Mouse (Mus musculus): ENCODE results near the gene Capn15. TPM values are rescaled to one million over a fixed set of nuclear protein-coding genes. Genes with fewer than 3 reads are reported as not detected.

The Capn15 gene
- total and polyA plus RNA-seq, 3 experiments = 3.2 to 41.6 (median 17.3) TPM

- Histone ChIP-seq H3K9me3 (replicated peaks) (no peaks in the 10 kb centered on the region), H3K4me3 (ENCODE audit: low read depth, low read length) (peak overlapping the region; percentile 56; the same call in 1 of the 2 replicates), H3K36me3 (replicated peaks) (peaks cover 27% of the 10 kb centered on the region), H3K27me3 (ENCODE audit: insufficient read depth, low read length) (no peaks in the 10 kb centered on the region), H3K4me1 (ENCODE audit: insufficient read depth, low read depth, low read length) (peaks cover 51% of the 10 kb centered on the region)
- ATAC-seq (ENCODE audit: extremely low read depth, insufficient number of reproducible peaks, low FRiP score, poor library complexity, severe bottlenecking) = peak; percentile 77
- peak; percentile 81 for DNase-seq (ENCODE audit: low spot score)
- peak; percentile 57 for TF ChIP-seq TAL1 (conservative IDR thresholded peaks at IDR 0.05; ENCODE audit: low read depth, low read length)
- TF ChIP-seq GATA1 (IDR thresholded peaks at IDR 0.05; ENCODE audit: borderline replicate concordance, low read length) = no peak
- no peak for TF ChIP-seq POLR2AphosphoS5 (IDR thresholded peaks at IDR 0.05; ENCODE audit: insufficient replicate concordance, low read depth, low read length)
Measured at GRCm38 (mm10) chr17:26005731-26006450, 20.3 kb upstream of the Capn15 start.

GRCm38 (mm10) chr17:26004711-26005110, 19.1 kb upstream of the Capn15 start:
- Histone ChIP-seq H3K9me3 (replicated peaks) (no peaks in the 10 kb centered on the region), H3K36me3 (replicated peaks) (peaks cover 23% of the 10 kb centered on the region), H3K4me1 (ENCODE audit: insufficient read depth, low read depth, low read length) (peaks cover 45% of the 10 kb centered on the region), H3K4me3 (ENCODE audit: low read depth, low read length) (no peak overlapping the region; the same call in 1 of the 2 replicates), H3K27me3 (ENCODE audit: insufficient read depth, low read length) (no peaks in the 10 kb centered on the region)
- TF ChIP-seq CTCF (IDR thresholded peaks at IDR 0.05; ENCODE audit: low read depth, low read length) (no peak), GATA2 (IDR thresholded peaks at IDR 0.05; ENCODE audit: borderline replicate concordance, low read depth, low read length) (no peak), TAL1 (conservative IDR thresholded peaks at IDR 0.05; ENCODE audit: low read depth, low read length) (no peak), GATA1 (IDR thresholded peaks at IDR 0.05; ENCODE audit: borderline replicate concordance, low read length) (no peak)
- no peak for DNase-seq (ENCODE audit: low spot score)
- no peak for ATAC-seq (ENCODE audit: extremely low read depth, insufficient number of reproducible peaks, low FRiP score, poor library complexity, severe bottlenecking)

- no peak for DNase-seq (ENCODE audit: low spot score)
- TF ChIP-seq GATA1 (IDR thresholded peaks at IDR 0.05; ENCODE audit: borderline replicate concordance, low read length) (no peak), CTCF (IDR thresholded peaks at IDR 0.05; ENCODE audit: low read depth, low read length) (no peak), TAL1 (conservative IDR thresholded peaks at IDR 0.05; ENCODE audit: low read depth, low read length) (no peak), POLR2AphosphoS5 (IDR thresholded peaks at IDR 0.05; ENCODE audit: insufficient replicate concordance, low read depth, low read length) (no peak), GATA2 (IDR thresholded peaks at IDR 0.05; ENCODE audit: borderline replicate concordance, low read depth, low read length) (no peak)
Measured at GRCm38 (mm10) chr17:26003864-26004263, 18.3 kb upstream of the Capn15 start.

GRCm38 (mm10) chr17:25998425-25998824, 12.8 kb upstream of the Capn15 start:
- no peaks in the 10 kb centered on the region; the same call in 1 of the 2 replicates for H3K27me3 ChIP-seq (ENCODE audit: insufficient read depth, low read length)
- no peak overlapping the region for H3K4me3 ChIP-seq (ENCODE audit: low read depth, low read length)
- ATAC-seq (ENCODE audit: extremely low read depth, insufficient number of reproducible peaks, low FRiP score, poor library complexity, severe bottlenecking) = no peak
- TF ChIP-seq CTCF (IDR thresholded peaks at IDR 0.05; ENCODE audit: low read depth, low read length) = no peak
- no peak for TF ChIP-seq POLR2AphosphoS5 (IDR thresholded peaks at IDR 0.05; ENCODE audit: insufficient replicate concordance, low read depth, low read length)
- TF ChIP-seq GATA1 (IDR thresholded peaks at IDR 0.05; ENCODE audit: borderline replicate concordance, low read length) = no peak
- no peak for TF ChIP-seq GATA2 (IDR thresholded peaks at IDR 0.05; ENCODE audit: borderline replicate concordance, low read depth, low read length)
- TF ChIP-seq TAL1 (conservative IDR thresholded peaks at IDR 0.05; ENCODE audit: low read depth, low read length) = no peak
- H3K9me3 ChIP-seq (replicated peaks) = no peaks in the 10 kb centered on the region
- no peak for DNase-seq (ENCODE audit: low spot score)
- H3K4me1 ChIP-seq (ENCODE audit: insufficient read depth, low read depth, low read length) = 0 out of 2 replicates have a peak, but pooled peaks cover 2% of the 10 kb centered on the region
- peaks cover 16% of the 10 kb centered on the region for H3K36me3 ChIP-seq (replicated peaks)

More at GRCm38 (mm10) chr17:26003864-26004263, 18.3 kb upstream of the Capn15 start:
- Histone ChIP-seq H3K9me3 (replicated peaks) (no peaks in the 10 kb centered on the region), H3K27me3 (ENCODE audit: insufficient read depth, low read length) (no peaks in the 10 kb centered on the region), H3K36me3 (replicated peaks) (peaks cover 21% of the 10 kb centered on the region), H3K4me1 (ENCODE audit: insufficient read depth, low read depth, low read length) (peaks cover 37% of the 10 kb centered on the region), H3K4me3 (ENCODE audit: low read depth, low read length) (no peak overlapping the region)
- no peak for ATAC-seq (ENCODE audit: extremely low read depth, insufficient number of reproducible peaks, low FRiP score, poor library complexity, severe bottlenecking)

GRCm38 (mm10) chr17:25993489-25993888, 7.9 kb upstream of the Capn15 start:
- Histone ChIP-seq H3K27me3 (ENCODE audit: insufficient read depth, low read length) (no peaks in the 10 kb centered on the region; the same call in 1 of the 2 replicates), H3K36me3 (replicated peaks) (peaks cover 48% of the 10 kb centered on the region), H3K4me3 (ENCODE audit: low read depth, low read length) (no peak overlapping the region), H3K9me3 (replicated peaks) (peaks cover 4% of the 10 kb centered on the region), H3K4me1 (ENCODE audit: insufficient read depth, low read depth, low read length) (peaks cover 19% of the 10 kb centered on the region)
- TF ChIP-seq POLR2AphosphoS5 (IDR thresholded peaks at IDR 0.05; ENCODE audit: insufficient replicate concordance, low read depth, low read length) = no peak
- no peak for TF ChIP-seq CTCF (IDR thresholded peaks at IDR 0.05; ENCODE audit: low read depth, low read length)
- TF ChIP-seq GATA1 (IDR thresholded peaks at IDR 0.05; ENCODE audit: borderline replicate concordance, low read length) = no peak
- TF ChIP-seq TAL1 (conservative IDR thresholded peaks at IDR 0.05; ENCODE audit: low read depth, low read length) = no peak
- no peak for TF ChIP-seq GATA2 (IDR thresholded peaks at IDR 0.05; ENCODE audit: borderline replicate concordance, low read depth, low read length)
- no peak for DNase-seq (ENCODE audit: low spot score)
- no peak for ATAC-seq (ENCODE audit: extremely low read depth, insufficient number of reproducible peaks, low FRiP score, poor library complexity, severe bottlenecking)

- ATAC-seq (ENCODE audit: extremely low read depth, insufficient number of reproducible peaks, low FRiP score, poor library complexity, severe bottlenecking) (no peak), DNase-seq (ENCODE audit: low spot score) (no peak)
- H3K4me3 ChIP-seq (ENCODE audit: low read depth, low read length) = no peak overlapping the region
- peaks cover 19% of the 10 kb centered on the region for H3K4me1 ChIP-seq (ENCODE audit: insufficient read depth, low read depth, low read length)
- TF ChIP-seq GATA2 (IDR thresholded peaks at IDR 0.05; ENCODE audit: borderline replicate concordance, low read depth, low read length) (no peak), POLR2AphosphoS5 (IDR thresholded peaks at IDR 0.05; ENCODE audit: insufficient replicate concordance, low read depth, low read length) (no peak), GATA1 (IDR thresholded peaks at IDR 0.05; ENCODE audit: borderline replicate concordance, low read length) (no peak), TAL1 (conservative IDR thresholded peaks at IDR 0.05; ENCODE audit: low read depth, low read length) (no peak), CTCF (IDR thresholded peaks at IDR 0.05; ENCODE audit: low read depth, low read length) (no peak)
- peaks cover 4% of the 10 kb centered on the region for H3K9me3 ChIP-seq (replicated peaks)
- no peaks in the 10 kb centered on the region for H3K27me3 ChIP-seq (ENCODE audit: insufficient read depth, low read length)
- peaks cover 41% of the 10 kb centered on the region for H3K36me3 ChIP-seq (replicated peaks)
Measured at GRCm38 (mm10) chr17:25992274-25992673, 6.7 kb upstream of the Capn15 start.

Data from G1E (cell line).